Mouse (Mus musculus) bone marrow, adult 2 months (tissue): ENCODE measurements around the gene Zdhhc24.

Source experiments
- CTCF ChIP-seq: fragments of 200-500 bp; IDR thresholded peaks from 2 replicates; pipeline ENCODE4 v1.5.1; 2011; ENCODE audit warnings: low read length, control low read depth; ENCODE audit not compliant: control insufficient read depth, insufficient read depth
- POLR2A ChIP-seq: fragments of 200-500 bp; IDR thresholded peaks from 2 replicates; pipeline ENCODE4 v1.6.1; 2011; ENCODE audit warnings: low read depth, mild to moderate bottlenecking, control low read depth, low read length, borderline replicate concordance; ENCODE audit not compliant: control insufficient read depth

DNA sequence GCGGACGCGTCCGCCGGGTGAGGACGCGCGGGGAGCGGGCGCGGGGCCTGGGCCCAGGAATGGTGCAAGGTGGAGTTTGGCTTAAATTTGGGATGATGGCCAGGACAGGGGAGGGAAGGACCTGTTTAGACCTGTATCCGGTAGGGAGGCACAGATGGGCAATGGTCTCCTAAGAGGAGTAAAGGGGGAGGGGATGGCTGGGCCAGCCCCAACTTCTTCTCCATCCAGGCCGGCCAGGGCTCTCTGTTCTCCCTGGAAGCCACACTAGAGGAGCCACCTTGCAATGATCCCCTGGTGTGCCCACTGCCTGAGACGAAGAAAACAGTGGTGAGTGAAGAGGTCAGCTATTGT lies 23.0 kb upstream of the Zdhhc24 start:
- TF ChIP-seq POLR2A (no peak), CTCF (no peak)
